Mouse (Mus musculus): Measurements from ENCODE around the gene 4930469K13Rik. TPM values are rescaled to one million over a fixed set of nuclear protein-coding genes. Genes with fewer than 3 reads are reported as not detected.

The 4930469K13Rik gene
- polyA plus RNA-seq, 1 experiment from 2014 or later = not detected

DNA sequence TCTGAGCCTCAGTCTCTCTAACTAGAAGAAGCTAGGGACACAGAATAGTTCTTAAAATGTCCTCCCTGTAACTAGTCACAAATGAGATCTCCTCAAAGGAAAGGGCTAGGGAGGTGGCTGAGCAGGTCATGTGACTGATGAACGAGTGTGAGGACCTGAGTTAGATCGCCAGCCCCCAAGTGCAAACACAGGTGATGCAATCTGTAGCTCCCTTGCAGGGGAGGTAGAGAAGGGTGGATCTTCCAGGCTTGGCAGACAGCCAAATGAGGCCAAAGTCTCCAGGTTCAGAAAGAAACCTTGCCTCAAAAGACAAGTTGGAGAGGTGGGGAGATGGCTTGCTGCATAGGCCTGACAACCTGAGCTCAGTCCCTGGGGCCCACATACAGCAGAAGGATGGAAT is 171.8 kb downstream of the 4930469K13Rik start:
- Histone ChIP-seq H3K4me1 (ENCODE audit: control insufficient read depth, low read depth, low read length) (no peaks in the 10 kb centered on the region), H3K27me3 (ENCODE audit: control insufficient read depth, insufficient read depth, low read depth, low read length) (no peaks in the 10 kb centered on the region), H3K4me3 (ENCODE audit: low read depth, low read length) (no peak overlapping the region), H3K4me2 (ENCODE audit: low read depth, low read length) (no peak overlapping the region), H3K27ac (ENCODE audit: low read length) (no peak overlapping the region), H3K36me3 (ENCODE audit: control insufficient read depth, insufficient read depth) (no peaks in the 10 kb centered on the region), H3K9ac (ENCODE audit: low read depth, low read length) (no peak overlapping the region), H3K9me3 (replicated peaks; ENCODE audit: control insufficient read depth, low read length) (no peaks in the 10 kb centered on the region)
- WGBS (ENCODE audit: insufficient replicate concordance) = 24% methylated on average over 2 of the region's 2 CpGs
- ATAC-seq (ENCODE audit: low read depth) = peak; percentile 64

DNA sequence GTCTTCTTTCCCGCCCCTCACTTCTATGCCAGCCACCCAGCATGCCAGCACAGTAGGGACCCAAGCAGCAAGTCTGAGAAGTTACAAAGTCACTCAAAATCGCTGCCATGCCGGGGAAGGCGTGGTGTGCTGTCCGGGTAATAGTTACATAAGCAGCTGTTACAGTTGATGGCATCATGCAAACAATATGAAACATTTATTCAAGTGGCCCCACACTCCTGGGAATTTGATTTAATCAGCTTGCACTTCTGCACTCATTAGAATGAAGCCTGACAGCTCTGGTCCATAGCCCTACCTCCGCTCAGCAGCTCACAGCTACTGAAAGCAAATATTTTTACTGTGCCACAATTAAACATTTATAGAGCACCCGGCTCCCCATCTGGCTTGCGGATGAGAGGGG is 172.6 kb downstream of the 4930469K13Rik start:
- Histone ChIP-seq H3K4me2 (ENCODE audit: low read depth, low read length) (no peak overlapping the region), H3K9ac (ENCODE audit: low read depth, low read length) (no peak overlapping the region), H3K4me1 (ENCODE audit: control insufficient read depth, low read depth, low read length) (no peaks in the 10 kb centered on the region), H3K27me3 (ENCODE audit: control insufficient read depth, insufficient read depth, low read depth, low read length) (no peaks in the 10 kb centered on the region), H3K27ac (ENCODE audit: low read length) (no peak overlapping the region), H3K36me3 (ENCODE audit: control insufficient read depth, insufficient read depth) (no peaks in the 10 kb centered on the region), H3K9me3 (replicated peaks; ENCODE audit: control insufficient read depth, low read length) (no peaks in the 10 kb centered on the region), H3K4me3 (ENCODE audit: low read depth, low read length) (no peak overlapping the region)
- no peak for ATAC-seq (ENCODE audit: low read depth)
- 61% methylated on average over 8 of the region's 8 CpGs for WGBS (ENCODE audit: insufficient replicate concordance)

Other genes with a start within 250 kb of the 4930469K13Rik start
- 0.06 and 0.09 TPM in 2 replicates for gene Kcnmb1, start 135.5 kb downstream of the 4930469K13Rik start, polyA plus RNA-seq (2015; fragmentation: Nextera tagmentation; extraction: Ambion mirVana)
- 0.35 and 0.48 TPM in 2 replicates for gene Kcnip1, start 105.4 kb downstream of the 4930469K13Rik start, polyA plus RNA-seq (2015; fragmentation: Nextera tagmentation; extraction: Ambion mirVana)
- 8.4 and 9.5 TPM in 2 replicates for gene Lcp2, start 51.6 kb downstream of the 4930469K13Rik start, polyA plus RNA-seq (2015; fragmentation: Nextera tagmentation; extraction: Ambion mirVana)
- not detected in 2 replicates for gene Foxi1, start 109.5 kb upstream of the 4930469K13Rik start, polyA plus RNA-seq (2015; fragmentation: Nextera tagmentation; extraction: Ambion mirVana)
- gene Fam196b, start 216.3 kb upstream of the 4930469K13Rik start, polyA plus RNA-seq (2015; fragmentation: Nextera tagmentation; extraction: Ambion mirVana) = 0.08 and 0.11 TPM in 2 replicates